ENCODE assay signal across 18 mouse cellular contexts in genomic region chrX:48138011-48138410, GRCm38 (mm10). TPM values are rescaled to one million over a fixed set of nuclear protein-coding genes. Genes with fewer than 3 reads are reported as not detected.
A peak's percentile ranks its signal among the peaks of the same experiment; 100 is the strongest.
DNase-seq lines count a peak whose midpoint lies in the region; ATAC-seq and TF ChIP-seq lines count a peak whose summit lies in the region.
"Had no signal": no experiment of that assay in that cellular context is flagged by ENCODE, and none has a peak within 500 bp of the region (broad histone marks: within the 10 kb centered on the region; RNA-seq: fewer than 3 reads in every experiment).

No protein-coding gene starts in this region.

- H3K9me3 ChIP-seq in stomach, embryonic 16.5 days (replicated peaks; ENCODE audit: control insufficient read depth, low read length) = no peaks in the 10 kb centered on the region
- H3K9me3 ChIP-seq: embryonic facial prominence, embryonic 13.5 days; heart, embryonic 13.5 days; hindbrain, embryonic 13.5 days; limb, embryonic 13.5 days had no signal

- DNase-seq in heart, adult 11 months = peak; percentile 66
- no peak for DNase-seq in heart, adult 2 months
- peak; percentile 40 for DNase-seq in CD4-positive helper T cell, adult 2 months (ENCODE audit: low read depth, low spot score)
- peak; percentile 55 for DNase-seq in induced T-regulatory cell, adult 2 months (ENCODE audit: low read depth)
- no peak for DNase-seq in adrenal gland, postnatal 4 days (ENCODE audit: low spot score in 2 of 2)
- no peak for DNase-seq in layer of hippocampus, postnatal 36 days
- no peak for DNase-seq in adrenal gland, adult (ENCODE audit: inconsistent age in 2 of 2, low spot score in 1 of 2)
- DNase-seq: adrenal gland, adult 2 months; cerebellum, postnatal 36 days; kidney, adult 18-20 months; retina, postnatal 1 day had no signal

- ATAC-seq in stomach, embryonic 16.5 days (ENCODE audit: insufficient read depth, low FRiP score) = no peak
- ATAC-seq: Patski had no signal

- H3K4me1 ChIP-seq in heart, adult 2 months (ENCODE audit: control insufficient read depth, insufficient read depth, low read length) = no peaks in the 10 kb centered on the region
- H3K4me1 ChIP-seq in stomach, embryonic 16.5 days (ENCODE audit: control insufficient read depth, insufficient read depth, low read length) = no peaks in the 10 kb centered on the region
- H3K4me1 ChIP-seq: heart, embryonic 13.5 days had no signal

- intact Hi-C loops in heart, adult 2 months (cut with DNase I) = no loop called here

- H3K9ac ChIP-seq in heart, adult 2 months (ENCODE audit: low read depth, low read length) = no peak overlapping the region
- no peak overlapping the region for H3K9ac ChIP-seq in stomach, embryonic 16.5 days (ENCODE audit: low read length)
- H3K9ac ChIP-seq: embryonic facial prominence, embryonic 13.5 days; heart, embryonic 13.5 days; hindbrain, embryonic 13.5 days; limb, embryonic 13.5 days had no signal

- no peak overlapping the region for H3K27ac ChIP-seq in heart, adult 2 months
- H3K27ac ChIP-seq in stomach, embryonic 16.5 days (ENCODE audit: low read length) = peak overlapping the region; percentile 66; the same call in 1 of the 2 replicates
- H3K27ac ChIP-seq: embryonic facial prominence, embryonic 13.5 days; heart, embryonic 13.5 days; hindbrain, embryonic 13.5 days; limb, embryonic 13.5 days had no signal

- TF ChIP-seq EP300 in heart, adult 2 months (IDR thresholded peaks at IDR 0.05; ENCODE audit: insufficient read depth, low read depth, low read length) = no peak

- H3K79me2 ChIP-seq in heart, adult 2 months (replicated peaks; ENCODE audit: control insufficient read depth, insufficient read depth, low read length) = no peaks in the 10 kb centered on the region

- WGBS in heart, adult 2 months = 78% methylated on average over 6 of the region's 6 CpGs
- 69% methylated on average over 6 of the region's 6 CpGs for WGBS in stomach, embryonic 16.5 days

- H3K36me3 ChIP-seq in heart, adult 2 months (ENCODE audit: control insufficient read depth, insufficient read depth, low read length) = no peaks in the 10 kb centered on the region
- H3K36me3 ChIP-seq in stomach, embryonic 16.5 days (ENCODE audit: control insufficient read depth, insufficient read depth, low read length) = no peaks in the 10 kb centered on the region
- H3K36me3 ChIP-seq: embryonic facial prominence, embryonic 13.5 days; heart, embryonic 13.5 days; hindbrain, embryonic 13.5 days; limb, embryonic 13.5 days had no signal

- H3K4me3 ChIP-seq in heart, adult 2 months = no peak overlapping the region
- H3K4me3 ChIP-seq in stomach, embryonic 16.5 days (replicated peaks; ENCODE audit: low read length) = no peak overlapping the region
- H3K4me3 ChIP-seq: embryonic facial prominence, embryonic 13.5 days; heart, embryonic 13.5 days; hindbrain, embryonic 13.5 days; limb, embryonic 13.5 days had no signal

- no peak overlapping the region for H3K4me2 ChIP-seq in stomach, embryonic 16.5 days (ENCODE audit: low read depth, low read length)
- H3K4me2 ChIP-seq: embryonic facial prominence, embryonic 13.5 days; heart, embryonic 13.5 days; hindbrain, embryonic 13.5 days; limb, embryonic 13.5 days; midbrain, embryonic 11.5 days had no signal

- no peak for TF ChIP-seq CTCF in heart, adult 2 months (IDR thresholded peaks at IDR 0.05)

- no peak for TF ChIP-seq POLR2A in heart, adult 2 months (IDR thresholded peaks at IDR 0.05; ENCODE audit: insufficient read depth, low read depth, low read length)

- no peaks in the 10 kb centered on the region for H3K27me3 ChIP-seq in heart, adult 2 months (ENCODE audit: control insufficient read depth, insufficient read depth, low read length)
- H3K27me3 ChIP-seq in stomach, embryonic 16.5 days (ENCODE audit: control insufficient read depth, insufficient read depth, low read length) = no peaks in the 10 kb centered on the region
- H3K27me3 ChIP-seq: embryonic facial prominence, embryonic 13.5 days; hindbrain, embryonic 13.5 days; limb, embryonic 13.5 days had no signal

RNA-seq across cellular contexts. Expression of gene Sash3, which starts 8.2 kb away (rescaled TPM):
- total RNA-seq in heart, adult 2 months (2021) = 1 to 10 TPM; 1.2 to 1.3 TPM
- 1.4 and 2.9 TPM in 2 replicates for polyA plus RNA-seq in heart, adult 2 months (2012; rRNA removed)
- polyA plus RNA-seq in stomach, embryonic 16.5 days (2015; fragmentation: Nextera tagmentation; extraction: Ambion mirVana) = 4.3 and 5.0 TPM in 2 replicates
- total RNA-seq in adrenal gland, postnatal 4 days (2021) = 1 to 10 TPM; 1.8 to 2.6 TPM
- total RNA-seq in layer of hippocampus, postnatal 36 days (2021) = 1 to 10 TPM; 1.5 TPM
- polyA plus RNA-seq: Patski had no signal

RNA-seq across cellular contexts. Expression of gene Xpnpep2, which starts 29.5 kb away (rescaled TPM):
- total RNA-seq in heart, adult 2 months (2021) = 1 to 10 TPM; 1.5 to 1.9 TPM
- 2.1 and 4.1 TPM in 2 replicates for polyA plus RNA-seq in heart, adult 2 months (2012; rRNA removed)
- polyA plus RNA-seq in stomach, embryonic 16.5 days (2015; fragmentation: Nextera tagmentation; extraction: Ambion mirVana) = 1.3 and 1.4 TPM in 2 replicates
- 1 to 10 TPM; 1.5 to 7.1 TPM for total RNA-seq in adrenal gland, postnatal 4 days (2021)
- 1 to 10 TPM in 1 of 2 experiments, under 1 TPM in 1; 0.35 to 1.4 TPM for total RNA-seq in layer of hippocampus, postnatal 36 days (2021)

Comparison
In these comparisons a context has a peak if more than half of its experiments do, and no peak if none do; other contexts are left out.
1. DNase-seq: peak in heart, adult 11 months (single experiment), CD4-positive helper T cell, adult 2 months (single experiment) and induced T-regulatory cell, adult 2 months (single experiment); none in heart, adult 2 months (0 of 2), adrenal gland, postnatal 4 days (0 of 2), layer of hippocampus, postnatal 36 days (0 of 2) and adrenal gland, adult (0 of 2).